Mouse (Mus musculus): ENCODE results near the gene Nck2. TPM values are rescaled to one million over a fixed set of nuclear protein-coding genes. Genes with fewer than 3 reads are reported as not detected.

Nck2 gene
- polyA plus RNA-seq, 1 experiment from 2014 or later, result 21.5 TPM

GRCm38 (mm10) chr1:43463941-43464682, 19.7 kb downstream of the Nck2 start:
- peaks cover 46% of the 10 kb centered on the region for H3K4me1 ChIP-seq (ENCODE audit: control insufficient read depth, insufficient read depth, low read length)
- H3K27me3 ChIP-seq (replicated peaks; ENCODE audit: control insufficient read depth, insufficient read depth, low read length), result no peaks in the 10 kb centered on the region
- H3K4me2 ChIP-seq (ENCODE audit: low read depth, low read length), result no peak overlapping the region
- H3K9ac ChIP-seq (ENCODE audit: low read depth, low read length), result no peak overlapping the region
- H3K9me3 ChIP-seq (ENCODE audit: control insufficient read depth, low read length), result no peaks in the 10 kb centered on the region
- WGBS, result 67% methylated on average over 11 of the region's 11 CpGs
- H3K36me3 ChIP-seq (ENCODE audit: control insufficient read depth, insufficient read depth, low read length), result peaks cover 3% of the 10 kb centered on the region; the same call in 1 of the 2 replicates
- H3K4me3 ChIP-seq (ENCODE audit: low read length), result no peak overlapping the region
- ATAC-seq, result 0 out of 2 replicates have a peak, but pooled peaks have one; percentile 26
- H3K27ac ChIP-seq (ENCODE audit: low read length), result no peak overlapping the region

- no peak overlapping the region for H3K4me2 ChIP-seq (ENCODE audit: low read depth, low read length)
- H3K9ac ChIP-seq (ENCODE audit: low read depth, low read length), result no peak overlapping the region
- H3K4me1 ChIP-seq (ENCODE audit: control insufficient read depth, insufficient read depth, low read length), result peaks cover 48% of the 10 kb centered on the region
- H3K36me3 ChIP-seq (ENCODE audit: control insufficient read depth, insufficient read depth, low read length), result peaks cover 3% of the 10 kb centered on the region; the same call in 1 of the 2 replicates
- no peak overlapping the region for H3K27ac ChIP-seq (ENCODE audit: low read length)
- no peak for ATAC-seq
- H3K27me3 ChIP-seq (replicated peaks; ENCODE audit: control insufficient read depth, insufficient read depth, low read length), result no peaks in the 10 kb centered on the region
- no peak overlapping the region for H3K4me3 ChIP-seq (ENCODE audit: low read length)
- no peaks in the 10 kb centered on the region for H3K9me3 ChIP-seq (ENCODE audit: control insufficient read depth, low read length)
Measured at GRCm38 (mm10) chr1:43464976-43465375, 20.6 kb downstream of the Nck2 start.

- Histone ChIP-seq H3K4me1 (ENCODE audit: control insufficient read depth, insufficient read depth, low read length) (peaks cover 53% of the 10 kb centered on the region), H3K9me3 (ENCODE audit: control insufficient read depth, low read length) (no peaks in the 10 kb centered on the region), H3K36me3 (ENCODE audit: control insufficient read depth, insufficient read depth, low read length) (0 out of 2 replicates have a peak, but pooled peaks cover under 1% of the 10 kb centered on the region), H3K27ac (ENCODE audit: low read length) (no peak overlapping the region), H3K9ac (ENCODE audit: low read depth, low read length) (no peak overlapping the region), H3K4me2 (ENCODE audit: low read depth, low read length) (no peak overlapping the region), H3K27me3 (replicated peaks; ENCODE audit: control insufficient read depth, insufficient read depth, low read length) (no peaks in the 10 kb centered on the region), H3K4me3 (ENCODE audit: low read length) (no peak overlapping the region)
- ATAC-seq, result peak; percentile 72
- 60% methylated on average over 9 of the region's 9 CpGs for WGBS
Measured at GRCm38 (mm10) chr1:43465957-43466624, 21.7 kb downstream of the Nck2 start.

- no peak overlapping the region for H3K4me2 ChIP-seq (ENCODE audit: low read depth, low read length)
- H3K9me3 ChIP-seq (ENCODE audit: control insufficient read depth, low read length), result no peaks in the 10 kb centered on the region
- WGBS, result 86% methylated on average over 8 of the region's 8 CpGs
- H3K4me3 ChIP-seq (ENCODE audit: low read length), result no peak overlapping the region
- H3K9ac ChIP-seq (ENCODE audit: low read depth, low read length), result no peak overlapping the region
- no peaks in the 10 kb centered on the region for H3K27me3 ChIP-seq (replicated peaks; ENCODE audit: control insufficient read depth, insufficient read depth, low read length)
- no peak for ATAC-seq
- no peaks in the 10 kb centered on the region for H3K36me3 ChIP-seq (ENCODE audit: control insufficient read depth, insufficient read depth, low read length)
- no peak overlapping the region for H3K27ac ChIP-seq (ENCODE audit: low read length)
- peaks cover 64% of the 10 kb centered on the region for H3K4me1 ChIP-seq (ENCODE audit: control insufficient read depth, insufficient read depth, low read length)
Measured at GRCm38 (mm10) chr1:43467656-43468055, 23.3 kb downstream of the Nck2 start.

GRCm38 (mm10) chr1:43468207-43468606, 23.8 kb downstream of the Nck2 start:
- no peak for ATAC-seq
- Histone ChIP-seq H3K27me3 (replicated peaks; ENCODE audit: control insufficient read depth, insufficient read depth, low read length) (no peaks in the 10 kb centered on the region), H3K4me3 (ENCODE audit: low read length) (no peak overlapping the region), H3K27ac (ENCODE audit: low read length) (no peak overlapping the region), H3K4me1 (ENCODE audit: control insufficient read depth, insufficient read depth, low read length) (peaks cover 61% of the 10 kb centered on the region), H3K9ac (ENCODE audit: low read depth, low read length) (no peak overlapping the region), H3K9me3 (ENCODE audit: control insufficient read depth, low read length) (no peaks in the 10 kb centered on the region), H3K4me2 (ENCODE audit: low read depth, low read length) (no peak overlapping the region), H3K36me3 (ENCODE audit: control insufficient read depth, insufficient read depth, low read length) (no peaks in the 10 kb centered on the region)
- 66% methylated on average over 7 of the region's 7 CpGs for WGBS

- no peak overlapping the region for H3K4me3 ChIP-seq (ENCODE audit: low read length)
- H3K4me2 ChIP-seq (ENCODE audit: low read depth, low read length), result no peak overlapping the region
- H3K4me1 ChIP-seq (ENCODE audit: control insufficient read depth, insufficient read depth, low read length), result peaks cover 59% of the 10 kb centered on the region
- H3K27ac ChIP-seq (ENCODE audit: low read length), result no peak overlapping the region
- ATAC-seq, result no peak
- no peaks in the 10 kb centered on the region for H3K36me3 ChIP-seq (ENCODE audit: control insufficient read depth, insufficient read depth, low read length)
- H3K9ac ChIP-seq (ENCODE audit: low read depth, low read length), result no peak overlapping the region
- WGBS, result 76% methylated on average over 3 of the region's 3 CpGs
- no peaks in the 10 kb centered on the region for H3K9me3 ChIP-seq (ENCODE audit: control insufficient read depth, low read length)
- H3K27me3 ChIP-seq (replicated peaks; ENCODE audit: control insufficient read depth, insufficient read depth, low read length), result no peaks in the 10 kb centered on the region
Measured at GRCm38 (mm10) chr1:43468978-43469377, 24.6 kb downstream of the Nck2 start.

- 76% methylated on average over 10 of the region's 10 CpGs for WGBS
- Histone ChIP-seq H3K9ac (ENCODE audit: low read depth, low read length) (no peak overlapping the region), H3K4me3 (ENCODE audit: low read length) (no peak overlapping the region), H3K27me3 (replicated peaks; ENCODE audit: control insufficient read depth, insufficient read depth, low read length) (no peaks in the 10 kb centered on the region), H3K4me1 (ENCODE audit: control insufficient read depth, insufficient read depth, low read length) (peaks cover 66% of the 10 kb centered on the region), H3K4me2 (ENCODE audit: low read depth, low read length) (no peak overlapping the region), H3K27ac (ENCODE audit: low read length) (no peak overlapping the region), H3K9me3 (ENCODE audit: control insufficient read depth, low read length) (no peaks in the 10 kb centered on the region), H3K36me3 (ENCODE audit: control insufficient read depth, insufficient read depth, low read length) (no peaks in the 10 kb centered on the region)
- ATAC-seq, result no peak
Measured at GRCm38 (mm10) chr1:43470421-43471179, 26.2 kb downstream of the Nck2 start.

- peak; percentile 39 for ATAC-seq
- no peaks in the 10 kb centered on the region for H3K27me3 ChIP-seq (replicated peaks; ENCODE audit: control insufficient read depth, insufficient read depth, low read length)
Measured at GRCm38 (mm10) chr1:43471180-43472045, 27.0 kb downstream of the Nck2 start.

More at GRCm38 (mm10) chr1:43471180-43472045, 27.0 kb downstream of the Nck2 start:
- Histone ChIP-seq H3K4me1 (ENCODE audit: control insufficient read depth, insufficient read depth, low read length) (peaks cover 60% of the 10 kb centered on the region), H3K4me3 (ENCODE audit: low read length) (no peak overlapping the region), H3K9ac (ENCODE audit: low read depth, low read length) (no peak overlapping the region), H3K36me3 (ENCODE audit: control insufficient read depth, insufficient read depth, low read length) (no peaks in the 10 kb centered on the region), H3K27ac (ENCODE audit: low read length) (no peak overlapping the region; the same call in 1 of the 2 replicates), H3K9me3 (ENCODE audit: control insufficient read depth, low read length) (no peaks in the 10 kb centered on the region), H3K4me2 (ENCODE audit: low read depth, low read length) (no peak overlapping the region)
- 74% methylated on average over 4 of the region's 4 CpGs for WGBS
